Mouse (Mus musculus) CH12F3 (cell line): ENCODE measurements around the gene Top2a.

Experiments
- in situ Hi-C: fragments of 300-500 bp; cut with MboI; formaldehyde crosslinking; loops from 2 replicates; pipeline ENCODE4 v1.14.3; 2020; ENCODE audit warnings: low sequenced_read_pairs

Gene Top2a

GRCm38 (mm10) chr11:98952111-98952510 is 71.9 kb downstream of the Top2a start:
- in situ Hi-C loops: no loop called here

GRCm38 (mm10) chr11:98951026-98951906 is 72.7 kb downstream of the Top2a start:
- in situ Hi-C loops: no loop called here

- in situ Hi-C loops: no loop called here
These were observed 73.5 kb downstream of the Top2a start for GRCm38 (mm10) chr11:98950484-98950883.

- in situ Hi-C loops: no loop called here
These were observed 74.0 kb downstream of the Top2a start for GRCm38 (mm10) chr11:98949958-98950460.

DNA sequence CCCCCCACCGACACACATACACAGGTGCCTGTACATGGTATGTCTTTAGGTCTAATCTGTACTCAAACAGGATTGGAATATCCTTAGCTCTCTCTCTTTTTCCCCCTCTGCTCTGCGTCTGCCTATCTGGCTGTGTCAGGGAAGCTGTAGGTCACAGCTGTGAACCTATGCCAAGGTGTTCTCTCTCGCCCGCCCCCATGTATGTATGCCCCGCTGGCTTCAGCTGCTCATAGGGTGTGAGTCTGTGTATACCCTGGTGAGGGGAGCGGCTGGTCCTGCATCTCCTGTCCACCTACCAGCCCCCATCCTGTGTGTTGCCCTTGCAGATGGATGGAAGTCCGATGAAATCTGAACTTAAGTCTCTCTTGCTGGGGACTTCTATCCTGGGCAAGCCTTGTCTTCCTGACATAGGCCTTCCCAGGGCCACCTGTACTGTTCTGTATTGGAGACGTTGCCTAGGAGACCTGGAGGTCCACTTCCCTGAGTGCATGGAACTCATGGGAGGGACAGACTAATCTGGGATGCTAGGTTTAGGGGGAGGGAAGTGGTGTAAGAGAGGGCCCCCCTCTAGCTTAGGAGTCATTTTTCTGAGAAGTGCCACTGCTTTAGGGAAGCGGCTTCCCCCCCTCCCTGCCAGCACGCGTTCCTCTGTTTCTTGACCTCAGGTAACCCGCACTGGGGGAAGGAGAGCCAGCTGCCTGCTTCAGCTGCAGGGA is 74.6 kb downstream of the Top2a start:
- in situ Hi-C loops: no loop called here

- in situ Hi-C loops: no loop called here
These were observed 75.9 kb downstream of the Top2a start for GRCm38 (mm10) chr11:98947969-98948569.

GRCm38 (mm10) chr11:98945605-98945977 is 78.4 kb downstream of the Top2a start:
- in situ Hi-C loops: no loop called here

DNA sequence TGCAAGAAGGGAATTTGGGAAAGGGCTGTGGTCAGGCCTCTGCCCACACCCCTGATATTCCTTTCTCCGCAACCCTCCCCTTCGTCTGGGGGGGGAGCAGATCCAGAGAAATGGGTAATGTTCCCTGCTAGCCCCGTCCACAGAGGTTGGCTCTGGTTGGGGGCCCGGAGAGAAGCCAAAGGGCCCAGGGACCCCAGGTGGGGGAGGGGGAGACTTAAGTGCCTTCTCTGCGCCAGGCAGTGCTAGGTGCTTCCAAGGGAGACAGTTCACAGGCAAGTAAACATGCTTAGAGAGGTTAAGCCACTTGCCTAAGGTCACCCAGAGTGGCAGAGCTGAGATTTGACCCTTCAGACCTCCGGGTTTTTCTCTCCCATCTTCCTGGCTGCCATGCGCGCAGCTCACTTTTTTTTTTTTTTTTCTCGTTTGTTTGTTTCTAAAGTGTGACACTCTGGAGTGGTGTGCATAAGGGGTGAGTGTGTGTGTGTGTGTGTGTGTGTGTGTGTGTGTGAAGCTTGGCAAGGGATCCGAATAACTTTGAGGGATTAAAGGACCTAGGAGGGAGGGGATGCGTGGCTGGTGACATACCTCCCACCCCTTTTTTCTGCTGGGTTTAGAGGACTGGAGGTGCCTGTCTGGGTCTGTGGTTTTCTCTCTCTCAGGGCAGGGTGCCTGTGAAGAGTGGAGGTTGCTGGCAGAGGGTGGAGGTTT is 78.9 kb downstream of the Top2a start:
- in situ Hi-C loops: no loop called here

- in situ Hi-C loops: no loop called here
These were observed 80.1 kb downstream of the Top2a start for GRCm38 (mm10) chr11:98943741-98944461.
